Mouse (Mus musculus) bone marrow, adult 2 months (tissue): ENCODE measurements around the gene Sgsm3. TPM values are rescaled to one million over a fixed set of nuclear protein-coding genes. Genes with fewer than 3 reads are reported as not detected.

Source experiments
- H3K27ac ChIP-seq: fragments of 200-500 bp; 2 replicates; pipeline ENCODE4 v1.5.1; 2012; ENCODE audit warnings: low read depth, mild to moderate bottlenecking, control low read depth, inconsistent platforms, low read length; ENCODE audit not compliant: control insufficient read depth, poor library complexity, insufficient read depth
- H3K4me1 ChIP-seq: fragments of 200-500 bp; 2 replicates; pipeline ENCODE4 v1.6.1; 2011; ENCODE audit warnings: low read length; ENCODE audit not compliant: control insufficient read depth, insufficient read depth
- H3K4me3 ChIP-seq: fragments of 200-500 bp; replicated peaks from 2 replicates; pipeline ENCODE3; 2011; ENCODE audit warnings: mild to moderate bottlenecking, low read depth, low read length, control low read depth; ENCODE audit not compliant: control insufficient read depth
- CTCF ChIP-seq: fragments of 200-500 bp; IDR thresholded peaks from 2 replicates; pipeline ENCODE4 v1.5.1; 2011; ENCODE audit warnings: low read length, control low read depth; ENCODE audit not compliant: control insufficient read depth, insufficient read depth
- POLR2A ChIP-seq: fragments of 200-500 bp; IDR thresholded peaks from 2 replicates; pipeline ENCODE4 v1.6.1; 2011; ENCODE audit warnings: low read depth, mild to moderate bottlenecking, control low read depth, low read length, borderline replicate concordance; ENCODE audit not compliant: control insufficient read depth
- WGBS: fragments of 180-500 bp; shearing (Covaris S2); methylation state at CpG from one replicate; pipeline ENCODE4 v1.1.7; 2018; 5-methylcytosine and 5-hydroxymethylcytosine counted together
- polyA plus RNA-seq: library from polyadenylated mRNA; stranded (reverse); fragments of >200 nt; gene quantifications from 2 replicates; pipeline ENCODE4 v1.2.4, GENCODE M21; 2011; ENCODE audit warnings: low replicate concordance; ENCODE audit not compliant: missing spikeins, insufficient read depth, insufficient read length

Gene Sgsm3
- polyA plus RNA-seq, 1 experiment: 8.3 TPM

DNA sequence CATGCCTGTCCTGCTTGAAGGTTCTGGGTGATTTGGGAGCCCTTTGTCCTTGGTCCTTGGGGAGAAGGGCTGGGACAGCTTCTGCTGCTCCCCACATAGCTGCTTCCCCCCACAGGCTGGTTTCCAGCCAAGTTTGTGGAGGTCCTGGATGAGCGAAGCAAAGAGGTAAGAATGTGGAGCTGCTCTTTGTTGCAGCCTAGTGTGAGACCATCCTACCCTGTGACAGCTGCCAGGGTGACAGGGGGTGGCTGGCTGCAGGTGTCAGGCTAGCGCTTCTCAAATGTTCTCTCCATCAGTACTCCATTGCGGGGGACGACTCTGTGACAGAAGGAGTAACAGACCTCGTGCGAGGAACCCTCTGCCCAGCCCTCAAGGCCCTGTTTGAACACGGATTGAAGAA is 32.5 kb downstream of the Sgsm3 start:
- Histone ChIP-seq H3K4me3 (no peak overlapping the region), H3K27ac (no peak overlapping the region), H3K4me1 (no peaks in the 10 kb centered on the region)
- TF ChIP-seq POLR2A: no peak
- TF ChIP-seq CTCF: no peak
- WGBS: 84% methylated on average over 7 of the region's 7 CpGs

DNA sequence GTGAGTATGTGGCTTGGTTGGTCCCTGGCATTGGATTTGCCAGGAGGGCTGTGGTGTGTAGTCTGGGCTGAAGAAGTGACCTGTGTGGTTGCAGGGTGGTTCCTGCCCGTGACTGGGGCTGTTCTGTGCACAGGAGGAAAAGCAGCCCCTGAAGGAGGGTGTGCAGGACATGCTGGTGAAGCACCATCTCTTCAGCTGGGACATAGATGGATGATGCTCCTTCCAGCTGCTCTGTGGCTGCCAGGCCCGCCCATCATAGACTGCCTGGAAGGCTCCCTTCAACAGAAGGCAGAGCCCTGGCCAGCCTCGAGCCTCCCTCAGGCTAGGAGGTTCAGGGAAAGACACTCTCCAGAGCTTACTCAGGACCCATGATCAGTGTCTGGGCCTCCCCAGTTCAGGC is 34.0 kb downstream of the Sgsm3 start:
- Histone ChIP-seq H3K27ac (no peak overlapping the region), H3K4me3 (no peak overlapping the region), H3K4me1 (no peaks in the 10 kb centered on the region)
- 72% methylated on average over 3 of the region's 3 CpGs for WGBS
- TF ChIP-seq CTCF (no peak), POLR2A (no peak)

GRCm38 (mm10) chr15:81012359-81012758 is 34.8 kb downstream of the Sgsm3 start:
- no peak for TF ChIP-seq POLR2A

DNA sequence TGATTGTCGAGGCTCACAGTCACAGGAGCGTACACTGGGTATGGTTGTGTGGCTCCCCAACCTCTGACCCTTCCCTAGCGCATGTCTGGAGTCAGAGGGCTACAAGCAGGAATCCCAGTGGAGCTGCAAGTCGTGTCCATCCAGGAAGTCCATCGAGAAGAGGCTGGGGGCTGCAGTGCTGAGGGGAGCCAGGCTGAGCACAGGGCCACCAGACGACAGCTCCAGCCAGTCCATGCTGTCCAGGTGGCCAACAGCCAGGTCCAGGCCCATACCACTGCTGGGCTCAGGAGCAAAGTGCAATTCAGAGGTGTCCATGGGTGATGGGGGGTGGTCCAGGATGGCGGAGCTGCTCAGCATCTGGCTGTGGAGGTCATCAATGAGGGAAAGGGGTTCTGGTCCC is 35.6 kb downstream of the Sgsm3 start:
- no peaks in the 10 kb centered on the region for H3K4me1 ChIP-seq
- no peak for TF ChIP-seq POLR2A
- TF ChIP-seq CTCF: no peak
- 91% methylated on average over 7 of the region's 7 CpGs for WGBS
- H3K27ac ChIP-seq: no peak overlapping the region
- no peak overlapping the region for H3K4me3 ChIP-seq

More at GRCm38 (mm10) chr15:81012359-81012758, 34.8 kb downstream of the Sgsm3 start:
- Histone ChIP-seq H3K4me1 (no peaks in the 10 kb centered on the region), H3K4me3 (no peak overlapping the region), H3K27ac (no peak overlapping the region)
- 86% methylated on average over 4 of the region's 4 CpGs for WGBS

DNA sequence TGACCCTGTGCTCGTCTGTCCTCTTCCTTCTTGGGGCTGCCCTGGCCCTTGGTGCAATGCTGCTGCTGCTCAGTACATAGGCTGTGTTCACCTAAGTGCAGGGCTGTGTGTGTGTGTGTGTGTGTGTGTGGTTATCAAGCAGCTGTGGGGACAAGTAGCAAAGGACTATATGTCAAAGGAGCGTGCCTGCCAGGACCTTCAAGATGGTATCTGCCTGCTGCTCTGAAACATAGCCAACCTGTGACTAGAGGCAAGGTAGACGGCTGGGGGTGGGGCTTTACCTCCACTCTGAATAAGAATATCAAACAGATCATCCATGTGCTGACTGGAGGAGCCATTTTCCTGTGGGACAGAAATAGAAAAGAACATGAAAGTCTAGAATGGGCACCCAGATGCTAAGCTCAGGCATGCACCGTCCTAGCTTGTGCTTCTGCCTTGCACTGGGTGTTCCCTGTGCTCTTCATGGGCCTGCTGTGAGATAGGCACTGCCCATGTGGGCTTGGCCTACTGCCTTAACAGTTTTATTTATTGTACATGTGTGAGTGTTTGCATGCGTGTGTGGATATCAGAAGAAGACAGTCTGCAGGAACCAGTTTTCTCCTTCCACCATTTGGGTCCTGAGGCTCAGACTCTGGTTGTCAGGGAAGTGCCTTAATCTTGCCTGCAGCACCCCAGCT is 37.6 kb downstream of the Sgsm3 start:
- no peaks in the 10 kb centered on the region; the same call in 1 of the 2 replicates for H3K4me1 ChIP-seq
- no peak overlapping the region for H3K27ac ChIP-seq
- no peak for TF ChIP-seq CTCF
- 72% methylated on average over 5 of the region's 5 CpGs for WGBS
- no peak overlapping the region for H3K4me3 ChIP-seq

- no peak overlapping the region for H3K27ac ChIP-seq
- WGBS: 89% methylated on average over 10 of the region's 10 CpGs
- H3K4me3 ChIP-seq: no peak overlapping the region
- TF ChIP-seq POLR2A (no peak), CTCF (no peak)
- peaks cover 4% of the 10 kb centered on the region for H3K4me1 ChIP-seq
These were observed 38.9 kb downstream of the Sgsm3 start for GRCm38 (mm10) chr15:81016488-81016887.

DNA sequence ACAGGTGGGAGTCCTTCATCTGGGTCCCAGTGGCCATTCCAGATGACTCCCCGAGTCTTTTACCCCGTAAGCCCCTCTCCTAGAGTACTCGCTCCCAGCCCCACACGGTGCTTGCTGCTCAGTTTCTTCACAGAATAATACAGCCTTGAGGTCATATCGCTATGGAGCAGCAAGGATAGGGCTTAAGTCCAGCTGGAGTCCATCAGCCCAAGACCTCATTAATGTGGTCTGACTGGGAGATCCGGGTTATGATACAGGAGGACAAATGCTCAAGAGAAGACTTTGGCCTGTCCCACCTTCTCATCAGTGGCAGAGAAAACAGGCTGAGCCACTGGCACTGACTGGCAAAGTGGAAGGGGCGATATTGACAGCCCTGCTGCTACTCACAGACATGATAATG is 39.7 kb downstream of the Sgsm3 start:
- WGBS: 89% methylated on average over 7 of the region's 7 CpGs
- Histone ChIP-seq H3K4me1 (peaks cover 10% of the 10 kb centered on the region), H3K4me3 (no peak overlapping the region), H3K27ac (no peak overlapping the region)
- TF ChIP-seq CTCF: no peak
- no peak for TF ChIP-seq POLR2A

GRCm38 (mm10) chr15:81021377-81021776 is 43.8 kb downstream of the Sgsm3 start:
- TF ChIP-seq POLR2A: no peak
- no peak for TF ChIP-seq CTCF
- H3K27ac ChIP-seq: peak overlapping the region; percentile 83
- peaks cover 17% of the 10 kb centered on the region for H3K4me1 ChIP-seq
- H3K4me3 ChIP-seq: no peak overlapping the region
- WGBS: 15% methylated on average over 6 of the region's 6 CpGs

GRCm38 (mm10) chr15:81022437-81022836 is 44.9 kb downstream of the Sgsm3 start:
- TF ChIP-seq POLR2A: no peak
- no peak for TF ChIP-seq CTCF
- Histone ChIP-seq H3K4me1 (peaks cover 21% of the 10 kb centered on the region), H3K27ac (peak overlapping the region; percentile 60), H3K4me3 (no peak overlapping the region)
- WGBS: 80% methylated on average over 7 of the region's 7 CpGs
